Mouse (Mus musculus): ENCODE results near the gene Eml4.

- TF ChIP-seq CTCF (IDR thresholded peaks at IDR 0.05; ENCODE audit: control insufficient read depth, insufficient read depth, insufficient replicate concordance, low read depth, low read length) (no peak), POLR2A (IDR thresholded peaks at IDR 0.05; ENCODE audit: control insufficient read depth, low read depth, low read length) (no peak)
Observed at GRCm38 (mm10) chr17:83378444-83378762, 27.7 kb downstream of the Eml4 start.

Data from testis, adult 2 months (tissue).